Mouse (Mus musculus): ENCODE measurements at regions not wholly inside any gene's neighbourhood (a gene's known extent, or its start where the extent isn't known, plus 50 kb on each side); places are given as distances from the start of the nearest gene placed in this dataset.

DNA sequence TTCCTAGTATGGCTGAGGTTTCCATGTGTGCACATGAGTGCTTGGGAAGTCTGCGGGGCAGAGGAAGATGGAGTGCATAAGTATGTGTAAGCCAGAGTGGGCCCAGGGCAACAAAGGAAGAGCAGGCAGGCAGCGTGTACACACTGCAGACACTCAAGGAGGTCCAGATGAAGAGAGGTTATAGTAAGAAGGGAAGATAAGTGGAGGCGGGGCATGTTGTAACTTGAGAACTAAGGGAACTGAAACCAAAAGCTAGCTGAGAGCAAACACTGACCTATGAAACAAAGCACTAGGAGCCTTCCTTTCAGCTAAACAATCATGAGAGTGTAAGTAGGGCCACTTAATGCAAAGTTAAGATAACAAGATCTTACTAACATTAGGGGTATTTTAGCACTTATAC lies 249.3 kb upstream of the Thrb start:
- Histone ChIP-seq H3K4me2 (replicated peaks; ENCODE audit: low read depth, low read length) (no peak overlapping the region), H3K27ac (ENCODE audit: low read length) (no peak overlapping the region)

DNA sequence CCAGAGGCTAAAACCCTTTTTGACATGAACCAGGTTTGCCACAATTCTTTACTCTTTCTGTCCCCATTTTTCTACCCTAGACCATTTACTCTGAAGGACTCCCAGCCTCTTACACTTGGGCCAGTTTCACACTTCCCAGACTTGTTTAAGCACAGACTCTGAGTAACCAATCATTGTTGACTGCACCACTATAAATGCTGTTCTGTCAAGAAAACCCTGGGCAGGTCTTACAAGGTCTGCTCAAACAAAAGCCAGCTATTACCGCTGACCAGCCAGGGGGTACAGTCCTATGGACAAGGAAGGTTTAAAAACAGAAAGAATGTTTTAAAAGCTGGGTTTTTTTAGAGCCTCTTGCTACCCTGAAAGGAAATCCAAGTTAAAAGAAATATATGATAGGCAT lies 248.8 kb upstream of the Thrb start:
- H3K9me3 ChIP-seq (ENCODE audit: low read length): no peaks in the 10 kb centered on the region
- H3K36me3 ChIP-seq (ENCODE audit: insufficient read depth, low read length): no peaks in the 10 kb centered on the region
- ATAC-seq (ENCODE audit: low FRiP score, low TSS enrichment): 0 out of 2 replicates have a peak, but pooled peaks have one; percentile 43
- no peak overlapping the region for H3K9ac ChIP-seq (replicated peaks; ENCODE audit: low read length)
- no peaks in the 10 kb centered on the region; the same call in 1 of the 2 replicates for H3K4me1 ChIP-seq (ENCODE audit: insufficient read depth, low read length)
- H3K4me3 ChIP-seq (ENCODE audit: low read length): no peak overlapping the region
- H3K4me2 ChIP-seq (replicated peaks; ENCODE audit: low read depth, low read length): no peak overlapping the region
- H3K27me3 ChIP-seq (ENCODE audit: insufficient read depth, low read length): no peaks in the 10 kb centered on the region
- H3K27ac ChIP-seq (ENCODE audit: low read length): no peak overlapping the region
- 18% methylated on average over 1 of the region's 1 CpGs for WGBS

More for the DNA sequence above, 249.3 kb upstream of the Thrb start:
- no peaks in the 10 kb centered on the region for H3K27me3 ChIP-seq (ENCODE audit: insufficient read depth, low read length)
- 34% methylated on average over 3 of the region's 3 CpGs for WGBS
- ATAC-seq (ENCODE audit: low FRiP score, low TSS enrichment): peak; percentile 66; the same call in 1 of the 2 replicates
- no peaks in the 10 kb centered on the region for H3K9me3 ChIP-seq (ENCODE audit: low read length)
- no peak overlapping the region for H3K4me3 ChIP-seq (ENCODE audit: low read length)
- no peaks in the 10 kb centered on the region; the same call in 1 of the 2 replicates for H3K4me1 ChIP-seq (ENCODE audit: insufficient read depth, low read length)
- no peak overlapping the region for H3K9ac ChIP-seq (replicated peaks; ENCODE audit: low read length)
- H3K36me3 ChIP-seq (ENCODE audit: insufficient read depth, low read length): no peaks in the 10 kb centered on the region

DNA sequence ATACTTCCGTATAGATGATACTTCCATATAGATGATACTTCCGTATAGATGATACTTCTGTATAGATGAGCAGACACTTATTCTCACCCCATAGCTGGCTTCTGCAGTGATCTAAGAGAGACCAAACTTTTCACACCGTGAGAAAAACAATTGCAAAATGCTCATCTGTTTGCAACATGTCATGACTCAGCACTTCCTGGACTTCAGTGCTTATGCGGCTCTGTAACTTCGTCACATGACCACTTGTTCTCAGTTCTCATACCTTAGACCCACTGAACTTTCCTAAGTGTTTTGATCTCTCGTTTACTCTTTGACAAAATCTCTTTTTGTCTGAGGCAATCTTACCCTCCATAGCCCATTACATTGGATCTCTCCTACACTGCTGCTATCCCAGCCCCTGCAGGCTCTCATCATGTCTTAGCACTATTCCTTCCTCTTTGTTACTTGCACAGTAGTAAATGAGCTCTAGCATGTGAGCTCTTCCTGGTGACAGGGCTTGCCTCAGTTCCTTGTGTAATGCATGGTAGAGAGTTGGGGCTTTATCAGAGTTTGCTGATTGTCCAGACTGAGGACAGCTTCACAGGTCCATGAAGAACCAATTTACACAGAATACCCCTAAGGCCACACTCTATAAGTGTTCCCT lies 245.7 kb upstream of the Thrb start:
- Histone ChIP-seq H3K36me3 (ENCODE audit: insufficient read depth, low read length) (no peaks in the 10 kb centered on the region), H3K9ac (replicated peaks; ENCODE audit: low read length) (no peak overlapping the region), H3K4me2 (replicated peaks; ENCODE audit: low read depth, low read length) (no peak overlapping the region), H3K27me3 (ENCODE audit: insufficient read depth, low read length) (no peaks in the 10 kb centered on the region), H3K27ac (ENCODE audit: low read length) (no peak overlapping the region), H3K4me1 (ENCODE audit: insufficient read depth, low read length) (no peaks in the 10 kb centered on the region; the same call in 1 of the 2 replicates), H3K9me3 (ENCODE audit: low read length) (no peaks in the 10 kb centered on the region), H3K4me3 (ENCODE audit: low read length) (no peak overlapping the region)
- WGBS: 80% methylated on average over 6 of the region's 6 CpGs
- ATAC-seq (ENCODE audit: low FRiP score, low TSS enrichment): no peak

DNA sequence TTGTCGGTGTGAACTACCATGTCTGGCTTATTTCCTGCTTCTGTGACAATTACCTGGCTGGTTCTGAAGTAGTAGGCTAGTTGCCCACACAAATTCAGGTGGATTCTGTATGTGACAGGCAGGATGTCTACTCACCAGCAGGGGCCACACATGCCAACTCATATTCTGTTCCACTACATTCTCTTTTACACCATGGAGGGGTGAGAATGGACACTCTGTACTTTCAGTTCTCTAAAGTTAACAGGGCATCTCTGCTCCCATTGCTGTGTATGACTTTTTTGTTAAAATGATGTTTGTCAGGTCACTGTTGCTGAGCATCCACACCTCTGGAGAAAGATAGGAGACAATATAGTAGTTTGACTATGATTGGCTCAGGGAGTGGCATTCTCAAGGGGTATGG lies 232.3 kb upstream of the Thrb start:
- Histone ChIP-seq H3K9ac (replicated peaks; ENCODE audit: low read length) (no peak overlapping the region), H3K4me3 (ENCODE audit: low read length) (no peak overlapping the region), H3K36me3 (ENCODE audit: insufficient read depth, low read length) (no peaks in the 10 kb centered on the region), H3K27me3 (ENCODE audit: insufficient read depth, low read length) (no peaks in the 10 kb centered on the region), H3K9me3 (ENCODE audit: low read length) (no peaks in the 10 kb centered on the region), H3K27ac (ENCODE audit: low read length) (no peak overlapping the region), H3K4me2 (replicated peaks; ENCODE audit: low read depth, low read length) (no peak overlapping the region), H3K4me1 (ENCODE audit: insufficient read depth, low read length) (no peaks in the 10 kb centered on the region)
- WGBS: 76% methylated on average over 1 of the region's 1 CpGs
- no peak for ATAC-seq (ENCODE audit: low FRiP score, low TSS enrichment)

DNA sequence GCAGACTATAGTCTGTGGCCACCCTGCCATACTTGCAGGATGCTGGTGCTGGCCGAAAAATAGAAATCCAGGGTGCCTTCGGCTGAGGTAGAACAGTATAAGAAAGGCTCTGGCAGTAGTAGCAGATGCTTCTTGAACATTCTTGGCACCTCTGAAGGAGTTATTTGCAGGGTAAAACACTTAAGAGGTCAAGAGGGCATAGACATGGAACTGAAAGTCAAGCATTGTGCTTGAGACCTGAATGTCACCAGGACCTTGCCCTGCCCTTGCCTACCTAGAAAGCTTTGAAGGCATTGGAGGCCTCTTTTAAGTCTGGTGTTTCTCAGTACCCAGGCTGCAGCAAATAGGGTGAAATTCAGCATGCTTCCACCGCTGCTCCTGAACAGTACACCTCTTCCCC lies 230.9 kb upstream of the Thrb start:
- Histone ChIP-seq H3K4me2 (replicated peaks; ENCODE audit: low read depth, low read length) (no peak overlapping the region), H3K36me3 (ENCODE audit: insufficient read depth, low read length) (no peaks in the 10 kb centered on the region), H3K4me3 (ENCODE audit: low read length) (no peak overlapping the region), H3K27me3 (ENCODE audit: insufficient read depth, low read length) (no peaks in the 10 kb centered on the region), H3K27ac (ENCODE audit: low read length) (no peak overlapping the region), H3K4me1 (ENCODE audit: insufficient read depth, low read length) (no peaks in the 10 kb centered on the region), H3K9ac (replicated peaks; ENCODE audit: low read length) (no peak overlapping the region), H3K9me3 (ENCODE audit: low read length) (no peaks in the 10 kb centered on the region)
- 94% methylated on average over 3 of the region's 3 CpGs for WGBS
- no peak for ATAC-seq (ENCODE audit: low FRiP score, low TSS enrichment)

DNA sequence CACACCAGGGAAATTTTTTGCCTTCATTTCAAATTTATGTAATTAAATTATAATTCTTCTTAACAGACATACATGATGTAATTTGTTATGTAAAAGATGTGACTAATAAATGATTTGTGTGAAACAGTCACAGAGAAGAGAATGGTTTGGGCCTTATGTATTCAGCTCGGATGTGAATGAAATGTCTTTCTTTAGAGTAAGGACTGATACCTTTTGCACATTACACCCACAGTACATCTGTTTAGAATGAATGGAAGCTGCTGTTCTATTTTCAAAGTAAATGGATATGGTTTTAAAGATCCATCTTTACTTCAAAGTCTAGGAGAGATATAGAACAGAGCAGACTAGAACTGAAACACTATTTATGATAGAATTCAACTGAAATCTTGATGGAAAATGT lies 226.7 kb upstream of the Thrb start:
- ATAC-seq (ENCODE audit: low FRiP score, low TSS enrichment): no peak
- no peak overlapping the region for H3K4me2 ChIP-seq (replicated peaks; ENCODE audit: low read depth, low read length)
- no peak overlapping the region for H3K9ac ChIP-seq (replicated peaks; ENCODE audit: low read length)
- WGBS: 74% methylated on average over 1 of the region's 1 CpGs
- H3K4me3 ChIP-seq (ENCODE audit: low read length): no peak overlapping the region
- no peaks in the 10 kb centered on the region for H3K36me3 ChIP-seq (ENCODE audit: insufficient read depth, low read length)
- no peaks in the 10 kb centered on the region for H3K9me3 ChIP-seq (ENCODE audit: low read length)
- H3K4me1 ChIP-seq (ENCODE audit: insufficient read depth, low read length): no peaks in the 10 kb centered on the region
- H3K27me3 ChIP-seq (ENCODE audit: insufficient read depth, low read length): no peaks in the 10 kb centered on the region
- no peak overlapping the region for H3K27ac ChIP-seq (ENCODE audit: low read length)

DNA sequence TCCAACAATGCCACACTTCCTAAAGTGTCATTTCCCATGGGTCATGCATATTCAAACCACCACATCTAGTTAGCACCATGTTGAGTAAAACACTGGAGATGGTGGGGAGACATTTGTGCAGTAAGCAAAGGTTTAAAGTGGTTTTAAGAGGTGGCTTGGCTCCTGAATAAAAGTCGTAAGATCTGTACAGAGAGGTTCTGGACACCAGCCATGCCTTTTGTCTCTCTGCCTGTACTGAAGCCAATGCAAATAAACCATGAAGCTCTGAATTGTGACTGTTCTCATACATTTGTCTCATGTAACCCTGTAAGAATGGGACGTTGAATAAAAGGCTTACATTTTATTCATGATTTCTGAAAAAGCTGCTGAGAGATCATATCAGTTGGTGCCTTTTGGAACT lies 202.1 kb upstream of the Thrb start:
- Histone ChIP-seq H3K4me1 (ENCODE audit: insufficient read depth, low read length) (no peaks in the 10 kb centered on the region), H3K9ac (replicated peaks; ENCODE audit: low read length) (no peak overlapping the region), H3K27ac (ENCODE audit: low read length) (no peak overlapping the region), H3K4me3 (ENCODE audit: low read length) (no peak overlapping the region), H3K4me2 (replicated peaks; ENCODE audit: low read depth, low read length) (no peak overlapping the region), H3K9me3 (ENCODE audit: low read length) (no peaks in the 10 kb centered on the region), H3K27me3 (ENCODE audit: insufficient read depth, low read length) (no peaks in the 10 kb centered on the region), H3K36me3 (ENCODE audit: insufficient read depth, low read length) (no peaks in the 10 kb centered on the region)
- no peak for ATAC-seq (ENCODE audit: low FRiP score, low TSS enrichment)
- 62% methylated on average over 2 of the region's 2 CpGs for WGBS

DNA sequence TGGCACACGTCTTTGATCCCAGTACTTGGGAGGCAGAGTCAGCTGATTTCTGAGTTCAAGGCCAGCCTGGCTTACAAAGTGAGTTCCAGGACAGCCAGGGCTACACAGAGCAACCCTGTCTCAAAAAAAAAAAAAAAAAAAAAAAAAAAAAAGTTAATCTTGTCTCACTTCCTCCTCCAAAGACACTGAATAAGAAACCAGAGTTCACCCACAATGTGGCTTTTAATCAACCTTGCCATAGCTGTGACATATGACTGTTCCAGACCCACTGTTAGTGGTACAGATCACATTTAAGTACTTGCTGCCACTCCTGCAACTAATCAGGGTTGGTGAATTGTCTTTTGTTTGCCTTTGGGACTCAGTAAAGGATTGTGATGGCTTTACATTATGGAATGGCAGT lies 181.1 kb upstream of the Thrb start:
- H3K4me2 ChIP-seq (replicated peaks; ENCODE audit: low read depth, low read length): no peak overlapping the region
- no peaks in the 10 kb centered on the region for H3K36me3 ChIP-seq (ENCODE audit: insufficient read depth, low read length)
- no peak for ATAC-seq (ENCODE audit: low FRiP score, low TSS enrichment)
- H3K9ac ChIP-seq (replicated peaks; ENCODE audit: low read length): no peak overlapping the region
- no peak overlapping the region for H3K4me3 ChIP-seq (ENCODE audit: low read length)
- WGBS: 95% methylated on average over 1 of the region's 1 CpGs
- no peaks in the 10 kb centered on the region for H3K4me1 ChIP-seq (ENCODE audit: insufficient read depth, low read length)
- H3K9me3 ChIP-seq (ENCODE audit: low read length): no peaks in the 10 kb centered on the region
- no peak overlapping the region for H3K27ac ChIP-seq (ENCODE audit: low read length)
- no peaks in the 10 kb centered on the region for H3K27me3 ChIP-seq (ENCODE audit: insufficient read depth, low read length)

DNA sequence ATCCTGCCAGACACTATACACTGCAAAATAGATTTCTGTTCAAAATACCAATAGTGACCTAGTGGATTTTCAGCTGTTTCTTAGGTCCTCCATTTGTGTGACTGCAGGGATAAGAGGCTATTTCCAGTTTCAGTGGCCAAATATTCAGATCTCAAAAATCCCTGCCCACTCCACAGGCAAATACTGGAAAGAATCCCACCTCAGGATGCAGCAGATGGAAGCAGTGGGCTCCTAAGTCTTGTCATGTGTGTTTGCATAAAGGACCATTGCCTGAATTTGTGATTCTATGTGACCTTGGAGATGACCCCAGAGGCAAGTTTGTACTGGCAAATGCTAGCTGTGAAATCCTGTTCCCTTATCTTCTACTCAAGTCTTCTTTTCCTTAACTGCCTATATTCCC lies 175.2 kb upstream of the Thrb start:
- no peak overlapping the region for H3K4me2 ChIP-seq (replicated peaks; ENCODE audit: low read depth, low read length)
- ATAC-seq (ENCODE audit: low FRiP score, low TSS enrichment): no peak
- H3K9ac ChIP-seq (replicated peaks; ENCODE audit: low read length): no peak overlapping the region
- no peak overlapping the region for H3K4me3 ChIP-seq (ENCODE audit: low read length)
- H3K9me3 ChIP-seq (ENCODE audit: low read length): no peaks in the 10 kb centered on the region
- no peaks in the 10 kb centered on the region for H3K36me3 ChIP-seq (ENCODE audit: insufficient read depth, low read length)
- no peak overlapping the region for H3K27ac ChIP-seq (ENCODE audit: low read length)
- no peaks in the 10 kb centered on the region for H3K27me3 ChIP-seq (ENCODE audit: insufficient read depth, low read length)
- no peaks in the 10 kb centered on the region for H3K4me1 ChIP-seq (ENCODE audit: insufficient read depth, low read length)

DNA sequence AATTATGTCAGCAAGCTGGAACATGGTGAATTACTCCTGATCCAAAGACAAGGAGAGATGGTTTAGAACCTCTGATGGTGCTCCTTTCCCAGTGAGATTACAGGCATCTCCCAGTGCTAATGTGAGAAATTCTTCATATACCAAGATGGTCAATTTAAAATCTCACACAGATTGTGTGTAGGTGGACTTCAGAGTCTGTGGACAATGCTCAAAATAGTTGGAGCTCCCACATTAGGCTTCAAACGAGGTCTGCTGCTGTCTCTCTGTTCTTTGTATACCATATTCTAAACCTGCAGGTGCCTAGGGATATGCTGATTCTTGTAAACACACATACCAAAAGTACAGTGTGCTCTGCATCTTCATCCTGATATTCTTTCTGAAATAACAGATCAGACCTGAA lies 146.3 kb upstream of the Thrb start:
- ATAC-seq (ENCODE audit: low FRiP score, low TSS enrichment): no peak
- H3K4me2 ChIP-seq (replicated peaks; ENCODE audit: low read depth, low read length): no peak overlapping the region
- H3K9ac ChIP-seq (replicated peaks; ENCODE audit: low read length): no peak overlapping the region
- 52% methylated on average over 1 of the region's 1 CpGs for WGBS
- H3K4me3 ChIP-seq (ENCODE audit: low read length): no peak overlapping the region
- H3K27me3 ChIP-seq (ENCODE audit: insufficient read depth, low read length): no peaks in the 10 kb centered on the region
- no peaks in the 10 kb centered on the region for H3K4me1 ChIP-seq (ENCODE audit: insufficient read depth, low read length)
- no peaks in the 10 kb centered on the region for H3K9me3 ChIP-seq (ENCODE audit: low read length)
- H3K27ac ChIP-seq (ENCODE audit: low read length): no peak overlapping the region
- H3K36me3 ChIP-seq (ENCODE audit: insufficient read depth, low read length): no peaks in the 10 kb centered on the region

Data from kidney, embryonic 16.5 days (tissue).